In the genomic region with DNA sequence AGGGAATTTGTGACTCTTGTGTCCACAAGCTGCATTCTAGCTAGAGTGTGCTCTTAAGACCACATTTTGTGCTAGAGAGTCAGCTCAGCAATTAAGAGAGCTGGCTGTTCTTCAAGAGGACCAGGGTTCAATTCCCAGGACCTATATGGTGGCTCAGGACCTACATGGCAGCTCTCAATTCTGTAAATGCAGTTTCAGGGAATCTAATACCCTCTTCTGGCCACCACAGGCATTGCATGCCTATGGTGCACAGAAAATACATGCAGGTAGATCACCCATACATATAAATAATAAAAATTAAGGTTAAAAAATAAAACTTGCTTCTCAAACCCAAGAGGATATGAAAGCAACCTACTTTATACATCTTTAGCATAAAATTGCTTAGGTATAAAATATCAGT, we compare ENCODE assay signal across 10 mouse cellular contexts. TPM values are rescaled to one million over a fixed set of nuclear protein-coding genes. Genes with fewer than 3 reads are reported as not detected.
A peak's percentile ranks its signal among the peaks of the same experiment; 100 is the strongest.
DNase-seq lines count a peak whose midpoint lies in the region; ATAC-seq and TF ChIP-seq lines count a peak whose summit lies in the region.
"Had no signal": no experiment of that assay in that cellular context is flagged by ENCODE, and none has a peak within 500 bp of the region (broad histone marks: within the 10 kb centered on the region; RNA-seq: fewer than 3 reads in every experiment).

No protein-coding gene starts in this region.

- H3K4me2 ChIP-seq in lung, embryonic 14.5 days = no peak overlapping the region

- no peaks in the 10 kb centered on the region for H3K9me3 ChIP-seq in lung, embryonic 14.5 days (ENCODE audit: low read depth, low read length)
- H3K9me3 ChIP-seq: midbrain, embryonic 10.5 days had no signal

- no peak for ATAC-seq in lung, embryonic 14.5 days (ENCODE audit: insufficient read depth)
- ATAC-seq in erythroblast, adult 5-6 weeks (replicated peaks; ENCODE audit: low FRiP score, poor library complexity, severe bottlenecking) = no peak
- ATAC-seq: forebrain, embryonic 14.5 days had no signal

- peak; percentile 53 for TF ChIP-seq CTCF in lung, embryonic 14.5 days (IDR thresholded peaks at IDR 0.05; ENCODE audit: low read depth)
- TF ChIP-seq CTCF in brain, embryonic 14.5 days (IDR thresholded peaks at IDR 0.05; ENCODE audit: borderline replicate concordance, extremely low read depth, insufficient read depth, insufficient read length) = peak; percentile 38; the same call in 1 of the 2 replicates

- H3K4me1 ChIP-seq in lung, embryonic 14.5 days (ENCODE audit: insufficient read depth) = no peaks in the 10 kb centered on the region
- H3K4me1 ChIP-seq: midbrain, embryonic 10.5 days had no signal

- no peak for TF ChIP-seq POLR2A in brain, embryonic 14.5 days (IDR thresholded peaks at IDR 0.05; ENCODE audit: borderline replicate concordance, extremely low read depth, insufficient read depth, insufficient read length, poor library complexity, severe bottlenecking)

- no peak overlapping the region for H3K9ac ChIP-seq in lung, embryonic 14.5 days

- DNase-seq in embryo, embryonic 10.5 days (ENCODE audit: low spot score) = peak; percentile 39
- no peak for DNase-seq in embryo, embryonic 9.5 days (ENCODE audit: extremely low spot score)
- DNase-seq in lung, embryonic 14.5 days = peak; percentile 34
- no peak for DNase-seq in lung, postnatal 10 days
- peak; percentile 9 for DNase-seq in brain, embryonic 14.5 days (ENCODE audit: low read depth)
- peak; percentile 56 for DNase-seq in splenic B cell, adult 2 months (ENCODE audit: low read depth, low spot score)
- DNase-seq in Muller cell, postnatal 12 days (ENCODE audit: inconsistent ontology term) = no peak

- no peak overlapping the region for H3K4me3 ChIP-seq in lung, embryonic 14.5 days (ENCODE audit: low read depth, low read length)
- H3K4me3 ChIP-seq: midbrain, embryonic 10.5 days had no signal

- H3K36me3 ChIP-seq in lung, embryonic 14.5 days (ENCODE audit: insufficient read depth) = peaks cover 17% of the 10 kb centered on the region
- H3K36me3 ChIP-seq in splenic B cell, adult 2 months (ENCODE audit: control insufficient read depth, insufficient read depth, low read length, poor library complexity, severe bottlenecking) = 0 out of 2 replicates have a peak, but pooled peaks cover 2% of the 10 kb centered on the region
- H3K36me3 ChIP-seq: midbrain, embryonic 10.5 days had no signal

- H3K27ac ChIP-seq in lung, embryonic 14.5 days (ENCODE audit: low read depth) = no peak overlapping the region
- H3K27ac ChIP-seq: midbrain, embryonic 10.5 days had no signal

- no peaks in the 10 kb centered on the region for H3K27me3 ChIP-seq in lung, embryonic 14.5 days (ENCODE audit: insufficient read depth, low read length)
- no peaks in the 10 kb centered on the region for H3K27me3 ChIP-seq in splenic B cell, adult 2 months (ENCODE audit: control insufficient read depth, insufficient read depth, low read length, poor library complexity, severe bottlenecking)

RNA-seq across cellular contexts. Expression of a gene that starts 45.5 kb away (rescaled TPM):
- polyA plus RNA-seq in lung, embryonic 14.5 days (2014; fragmentation: Nextera tagmentation; extraction: Ambion mirVana) = 47.3 and 48.4 TPM in 2 replicates
- polyA plus RNA-seq in brain, embryonic 14.5 days (2012; rRNA removed) = 30.9 and 37.0 TPM in 2 replicates
- 3.5 and 9.8 TPM in 2 replicates for total RNA-seq in erythroblast, adult 5-6 weeks (2015; ENCODE audit: low replicate concordance)
- total RNA-seq in erythroblast, adult 5-6 weeks (2017; ENCODE audit: low replicate concordance) = 0.98 and 4.1 TPM in 2 replicates

Comparison
In these comparisons a context has a peak if more than half of its experiments do, and no peak if none do; other contexts are left out.
1. DNase-seq: peak in embryo, embryonic 10.5 days (single experiment), lung, embryonic 14.5 days (single experiment), brain, embryonic 14.5 days (single experiment) and splenic B cell, adult 2 months (single experiment); none in embryo, embryonic 9.5 days (single experiment), lung, postnatal 10 days (single experiment) and Muller cell, postnatal 12 days (single experiment).